Mouse (Mus musculus): ENCODE measurements around the gene Fam173b.

Gene Fam173b

DNA sequence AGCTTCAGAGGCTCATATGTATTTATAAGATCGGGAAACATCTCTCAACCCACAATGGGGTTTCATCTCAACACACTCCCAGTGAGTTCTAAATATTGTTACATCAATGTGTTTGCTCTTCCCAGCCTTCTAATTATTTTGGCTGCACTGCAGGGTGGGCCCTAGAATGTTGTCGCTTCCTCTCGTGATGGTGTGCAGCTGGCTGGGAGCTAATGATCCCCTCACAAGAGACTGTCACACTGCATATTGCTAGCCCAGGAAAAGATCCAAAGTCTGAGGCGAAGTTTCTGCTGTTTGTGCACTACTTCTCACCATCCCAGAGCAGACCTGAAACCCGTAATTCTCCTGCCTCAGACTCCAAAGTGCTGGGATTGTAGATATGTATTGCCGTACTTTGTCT, 45.6 kb downstream of the Fam173b start:
- DNase-seq, result no peak

GRCm38 (mm10) chr15:31647851-31648569, 46.4 kb downstream of the Fam173b start:
- no peak for DNase-seq

DNA sequence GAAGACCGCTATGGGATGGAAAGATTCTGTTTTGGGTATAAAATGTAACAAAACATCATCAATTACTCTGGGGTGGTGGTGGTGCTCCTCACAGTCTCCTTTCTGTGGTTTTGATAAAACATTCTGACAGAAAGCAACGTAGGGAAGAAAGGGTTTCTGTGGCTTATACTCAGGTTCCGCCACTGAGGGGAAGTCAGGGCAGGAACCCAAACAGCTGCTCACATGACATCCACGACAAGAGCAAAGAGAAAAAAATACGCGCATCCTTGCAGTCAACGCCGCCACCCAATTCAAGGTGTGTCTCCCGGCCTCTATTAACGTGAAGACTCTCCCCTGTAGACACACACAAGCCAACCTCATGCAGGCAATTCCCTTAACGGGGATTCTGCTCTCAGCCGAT, 48.0 kb downstream of the Fam173b start:
- no peak for DNase-seq

- DNase-seq, result no peak
Observed at GRCm38 (mm10) chr15:31650821-31651220, 49.2 kb downstream of the Fam173b start.

GRCm38 (mm10) chr15:31660133-31660795, 58.6 kb downstream of the Fam173b start:
- DNase-seq, result no peak

DNA sequence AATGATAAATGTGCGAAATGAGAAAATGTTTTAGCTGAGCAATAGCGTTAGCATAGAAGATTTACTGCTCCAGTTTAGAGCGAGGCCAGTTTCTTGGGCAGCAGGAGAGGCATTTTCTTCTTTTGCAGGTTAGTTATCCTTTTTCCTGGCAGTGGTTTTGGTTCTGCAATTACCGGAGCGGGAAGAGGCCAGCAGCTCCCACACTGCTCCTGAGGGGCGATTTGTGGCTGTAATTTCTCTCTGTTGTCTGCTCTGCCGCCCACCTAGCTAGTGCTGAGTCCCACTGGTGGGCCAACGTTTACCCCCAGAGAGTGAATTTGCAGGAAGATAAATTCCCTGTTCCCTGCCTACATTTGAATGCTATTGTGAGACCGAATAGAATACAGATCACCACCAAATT, 59.2 kb downstream of the Fam173b start:
- no peak for DNase-seq

DNA sequence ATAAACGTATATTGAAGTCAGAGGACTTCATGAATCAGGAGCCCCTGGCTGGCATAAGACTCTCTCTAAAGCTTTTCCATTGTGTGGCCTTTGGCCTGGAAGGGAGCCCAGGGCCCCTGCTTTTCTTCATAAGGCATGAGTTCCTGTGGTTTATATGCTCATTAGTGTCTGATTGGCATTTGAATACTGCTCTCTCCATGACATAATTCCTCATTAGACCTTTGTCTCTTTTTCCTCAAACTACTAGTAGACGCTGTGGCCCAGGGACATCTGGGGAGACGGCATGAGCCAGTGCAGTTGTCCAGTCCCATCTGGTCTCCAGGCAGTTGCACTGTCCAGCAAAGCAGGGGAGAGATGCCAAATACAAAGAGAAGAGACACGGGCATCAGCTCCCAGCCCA, 60.1 kb downstream of the Fam173b start:
- no peak for DNase-seq

DNA sequence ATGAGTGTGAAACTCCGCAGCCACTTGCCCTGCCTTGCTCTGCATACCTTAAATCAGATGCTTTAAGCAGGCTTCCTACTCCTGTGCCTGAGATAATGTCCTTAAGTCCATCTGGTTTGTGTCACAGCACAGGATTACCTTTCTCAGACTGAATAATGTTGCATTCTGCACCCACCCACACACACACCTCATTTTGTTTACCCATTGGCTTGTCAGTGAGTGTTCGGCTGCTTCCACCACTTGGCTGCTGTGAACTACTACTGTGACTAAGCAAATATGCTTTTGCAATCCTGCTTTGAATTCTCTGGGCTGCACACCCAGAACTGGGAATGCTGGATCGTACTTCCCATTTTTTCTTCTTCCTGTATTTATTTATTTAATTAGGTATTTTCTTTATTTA, 61.4 kb downstream of the Fam173b start:
- no peak for DNase-seq

Data from kidney, adult 18-20 months (tissue).